Mouse (Mus musculus) heart, postnatal 0 days (tissue): ENCODE data around the gene Harbi1.

Source experiments
- CTCF ChIP-seq: IDR thresholded peaks from 2 replicates; pipeline ENCODE4 v1.5.1; 2016; ENCODE audit warnings: antibody characterized with exemption, control low read depth, low read depth
- EP300 ChIP-seq: IDR thresholded peaks from 2 replicates; pipeline ENCODE4 v1.6.1; 2016; ENCODE audit warnings: antibody characterized with exemption, low read depth

DNA sequence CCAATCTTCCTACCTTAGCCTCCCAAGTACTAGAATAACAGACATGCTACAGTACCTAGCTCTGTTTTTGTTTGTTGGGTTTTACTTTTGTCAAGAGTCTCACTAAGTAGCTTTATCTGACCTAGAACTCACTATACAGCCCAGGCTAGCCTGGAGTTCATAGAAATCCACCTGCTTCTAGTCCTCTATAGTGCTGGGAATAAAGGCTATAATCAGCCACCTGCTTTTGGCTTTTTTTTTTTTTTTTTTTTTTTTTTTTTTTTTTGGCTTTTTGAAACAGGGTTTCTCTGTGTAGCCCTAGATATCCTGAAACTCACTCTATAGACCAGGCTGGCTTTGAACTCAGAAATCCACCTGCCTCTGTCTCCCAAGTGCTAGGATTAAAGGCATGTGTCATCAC, 13.3 kb downstream of the Harbi1 start:
- TF ChIP-seq CTCF (no peak), EP300 (no peak)
